Mouse (Mus musculus) limb, embryonic 14.5 days (tissue): ENCODE measurements at regions not wholly inside any gene's neighbourhood (a gene's known extent, or its start where the extent isn't known, plus 50 kb on each side); places are given as distances from the start of the nearest gene placed in this dataset.
"Not testable (repeated sequence)": the region's sequence is repeated elsewhere in the genome, so short reads cannot be mapped to it uniquely, and the experiment has no call there.

ENCODE experiments used
- ATAC-seq: fragments of 200-750 bp; cut with Nextera tagmentation; 2 replicates; pipeline ENCODE4 v1.8.0; 2017; ENCODE audit warnings: low read depth, moderate number of reproducible peaks, moderate TSS enrichment; ENCODE audit not compliant: low FRiP score
- DNase-seq: peaks from one replicate; pipeline ENCODE4 v3.0.0-alpha.2; 2015; ENCODE audit warnings: low spot score
- H3K27ac ChIP-seq: fragments of 300-500 bp; sonication (generic); replicated peaks from 2 replicates; pipeline ENCODE4 v1.5.1; 2014; ENCODE audit warnings: low read depth, mild to moderate bottlenecking, low read length, moderate library complexity, mixed read lengths
- H3K27me3 ChIP-seq: fragments of 300-500 bp; sonication (generic); 2 replicates; pipeline ENCODE4 v1.6.1; 2014; ENCODE audit warnings: low read length, mixed read lengths; ENCODE audit not compliant: control insufficient read depth, insufficient read depth
- H3K36me3 ChIP-seq: fragments of 300-500 bp; sonication (generic); 2 replicates; pipeline ENCODE4 v1.6.1; 2014; ENCODE audit warnings: mild to moderate bottlenecking, low read length, moderate library complexity, mixed read lengths; ENCODE audit not compliant: control insufficient read depth, insufficient read depth
- H3K4me1 ChIP-seq: fragments of 300-500 bp; sonication (generic); 2 replicates; pipeline ENCODE4 v1.6.1; 2014; ENCODE audit warnings: antibody characterized with exemption, low read length, mixed read lengths; ENCODE audit not compliant: control insufficient read depth, insufficient read depth
- H3K4me2 ChIP-seq: fragments of 300-500 bp; sonication (generic); replicated peaks from 2 replicates; pipeline ENCODE4 v1.6.1; 2014; ENCODE audit warnings: low read depth, mild to moderate bottlenecking, low read length, moderate library complexity; ENCODE audit not compliant: severe bottlenecking
- H3K4me3 ChIP-seq: fragments of 300-500 bp; sonication (generic); replicated peaks from 2 replicates; pipeline ENCODE4 v1.5.1; 2014; ENCODE audit warnings: low read length
- H3K9ac ChIP-seq: fragments of 300-500 bp; sonication (generic); 2 replicates; pipeline ENCODE4 v1.6.1; 2014; ENCODE audit warnings: mild to moderate bottlenecking, low read depth, low read length, moderate library complexity; ENCODE audit not compliant: severe bottlenecking
- H3K9me3 ChIP-seq: fragments of 300-500 bp; sonication (generic); 2 replicates; pipeline ENCODE4 v1.6.1; 2016; ENCODE audit warnings: low read length; ENCODE audit not compliant: control insufficient read depth
- POLR2A ChIP-seq: fragments of 200-500 bp; IDR thresholded peaks from 2 replicates; pipeline ENCODE4 v1.8.0; 2012; ENCODE audit warnings: inconsistent platforms, mild to moderate bottlenecking, moderate library complexity, borderline replicate concordance; ENCODE audit not compliant: insufficient read depth, insufficient read length; ENCODE audit errors: extremely low read depth
- WGBS: fragments of 180-500 bp; shearing (Covaris S2); extraction: QIAGEN DNeasy Blood & Tissue Kit; methylation state at CpG from one replicate; pipeline ENCODE4 v1.1.7; 2014; 5-methylcytosine and 5-hydroxymethylcytosine counted together

GRCm38 (mm10) chr12:40921988-40922387, 101.9 kb upstream of the Immp2l start:
- ATAC-seq (no peak), DNase-seq (no peak)
- WGBS: 92% methylated on average over 1 of the region's 1 CpGs
- Histone ChIP-seq H3K36me3 (no peaks in the 10 kb centered on the region), H3K27ac (no peak overlapping the region), H3K27me3 (no peaks in the 10 kb centered on the region), H3K4me3 (no peak overlapping the region), H3K9me3 (no peaks in the 10 kb centered on the region), H3K4me1 (no peaks in the 10 kb centered on the region), H3K4me2 (no peak overlapping the region), H3K9ac (no peak overlapping the region)
- TF ChIP-seq POLR2A: no peak

- Histone ChIP-seq H3K36me3 (no peaks in the 10 kb centered on the region), H3K27ac (no peak overlapping the region), H3K4me2 (no peak overlapping the region), H3K4me1 (no peaks in the 10 kb centered on the region), H3K9me3 (no peaks in the 10 kb centered on the region), H3K27me3 (no peaks in the 10 kb centered on the region), H3K9ac (no peak overlapping the region), H3K4me3 (no peak overlapping the region)
- TF ChIP-seq POLR2A: no peak
- ATAC-seq (no peak), DNase-seq (no peak)
- 95% methylated on average over 1 of the region's 1 CpGs for WGBS
Measured at GRCm38 (mm10) chr12:40926681-40927080, 97.2 kb upstream of the Immp2l start.

GRCm38 (mm10) chr12:40929409-40929808, 94.5 kb upstream of the Immp2l start:
- not testable (repeated sequence) for DNase-seq, H3K27me3 ChIP-seq, H3K36me3 ChIP-seq, H3K9ac ChIP-seq, H3K4me2 ChIP-seq, H3K4me1 ChIP-seq, H3K9me3 ChIP-seq, H3K4me3 ChIP-seq, H3K27ac ChIP-seq, ATAC-seq
- WGBS: 80% methylated on average over 1 of the region's 1 CpGs

- Histone ChIP-seq H3K9ac (no peak overlapping the region), H3K27ac (no peak overlapping the region), H3K9me3 (no peaks in the 10 kb centered on the region), H3K4me2 (no peak overlapping the region), H3K36me3 (no peaks in the 10 kb centered on the region), H3K4me1 (no peaks in the 10 kb centered on the region), H3K4me3 (no peak overlapping the region), H3K27me3 (no peaks in the 10 kb centered on the region)
- 82% methylated on average over 2 of the region's 2 CpGs for WGBS
- ATAC-seq: no peak
- DNase-seq: no peak
- no peak for TF ChIP-seq POLR2A
Measured at GRCm38 (mm10) chr12:40935098-40935759, 88.7 kb upstream of the Immp2l start.

GRCm38 (mm10) chr12:40937037-40937436, 86.9 kb upstream of the Immp2l start:
- no peak for ATAC-seq
- no peaks in the 10 kb centered on the region for H3K9me3 ChIP-seq
- no peaks in the 10 kb centered on the region for H3K4me1 ChIP-seq
- H3K36me3 ChIP-seq: no peaks in the 10 kb centered on the region
- TF ChIP-seq POLR2A: no peak
- H3K27ac ChIP-seq: no peak overlapping the region
- H3K9ac ChIP-seq: no peak overlapping the region
- WGBS: 54% methylated on average over 4 of the region's 4 CpGs
- H3K4me2 ChIP-seq: no peak overlapping the region
- H3K27me3 ChIP-seq: no peaks in the 10 kb centered on the region
- no peak overlapping the region for H3K4me3 ChIP-seq
- no peak for DNase-seq

GRCm38 (mm10) chr12:40946888-40947287, 77.0 kb upstream of the Immp2l start:
- Histone ChIP-seq H3K27ac (no peak overlapping the region), H3K27me3 (no peaks in the 10 kb centered on the region), H3K36me3 (no peaks in the 10 kb centered on the region), H3K4me3 (no peak overlapping the region), H3K4me2 (no peak overlapping the region), H3K9ac (no peak overlapping the region), H3K9me3 (no peaks in the 10 kb centered on the region), H3K4me1 (no peaks in the 10 kb centered on the region)
- ATAC-seq: no peak
- 77% methylated on average over 6 of the region's 6 CpGs for WGBS
- no peak for DNase-seq
- TF ChIP-seq POLR2A: no peak
